Mouse (Mus musculus): ENCODE measurements at regions not wholly inside any gene's neighbourhood (a gene's known extent, or its start where the extent isn't known, plus 50 kb on each side); places are given as distances from the start of the nearest gene placed in this dataset.
A peak's percentile ranks its signal among the peaks of the same experiment; 100 is the strongest.

- intact Hi-C loops (cut with DNase I), result loop anchor here (1.0 to 10.0 kb wide), 3 partner anchors 105 to 371 kb away; no protein-coding TSS in a partner anchor
- peak overlapping the region; percentile 81 for H3K4me3 ChIP-seq
- peak; percentile 63 for DNase-seq
- TF ChIP-seq CTCF (IDR thresholded peaks at IDR 0.05), result peak; percentile 67
- peak overlapping the region; percentile 86 for H3K27ac ChIP-seq
Measured at GRCm38 (mm10) chr9:41579107-41580014, 417.9 kb upstream of the Ubash3b start.

DNA sequence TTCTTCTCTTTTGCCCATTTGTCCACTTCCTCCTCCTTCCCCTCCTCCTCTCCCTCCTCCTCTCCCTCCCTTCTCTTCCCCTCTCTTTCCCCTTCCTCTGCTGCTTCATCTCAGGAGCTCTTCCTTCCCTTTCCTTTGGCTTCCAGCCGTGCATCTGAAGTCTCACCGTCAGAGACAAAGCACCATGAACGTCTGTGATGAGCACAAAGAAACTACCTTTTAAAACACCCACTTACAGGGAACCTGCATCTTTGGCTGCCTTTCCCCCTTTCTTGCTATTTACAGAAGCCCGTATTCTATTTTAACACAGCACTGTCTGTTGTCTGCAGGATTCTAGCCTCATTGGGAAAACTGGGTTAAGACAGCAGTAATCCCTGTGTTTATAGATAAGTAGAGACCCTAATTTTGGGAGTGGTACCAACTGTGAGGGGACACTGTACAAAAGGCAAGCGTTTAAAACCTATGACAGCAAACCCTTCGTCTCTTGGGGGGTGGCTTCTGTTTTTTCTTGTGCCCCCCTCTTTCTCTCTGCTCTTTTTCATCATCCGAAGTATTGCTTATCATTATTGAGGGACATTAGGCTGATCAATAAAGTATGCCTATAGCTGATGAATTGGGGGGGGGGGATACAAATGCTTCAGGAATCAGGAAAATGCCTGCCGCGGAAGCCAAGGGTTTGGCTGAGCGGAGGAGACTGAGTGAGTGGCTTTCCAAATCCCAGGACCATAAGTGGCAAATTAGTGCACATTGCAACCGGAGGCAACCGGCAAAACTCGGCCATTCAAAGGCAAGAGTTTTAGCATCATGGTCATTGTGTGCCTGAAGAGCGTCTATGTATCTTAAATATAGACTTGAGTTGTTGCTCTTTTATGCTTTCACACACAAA is 417.0 kb upstream of the Ubash3b start:
- intact Hi-C loops (cut with DNase I), result loop anchor here (2.0 to 10.0 kb wide), 2 partner anchors 354 to 372 kb away; no protein-coding TSS in a partner anchor
- H3K27ac ChIP-seq, result 0 out of 2 replicates have a peak overlapping the region, but pooled peaks have one; percentile 16

DNA sequence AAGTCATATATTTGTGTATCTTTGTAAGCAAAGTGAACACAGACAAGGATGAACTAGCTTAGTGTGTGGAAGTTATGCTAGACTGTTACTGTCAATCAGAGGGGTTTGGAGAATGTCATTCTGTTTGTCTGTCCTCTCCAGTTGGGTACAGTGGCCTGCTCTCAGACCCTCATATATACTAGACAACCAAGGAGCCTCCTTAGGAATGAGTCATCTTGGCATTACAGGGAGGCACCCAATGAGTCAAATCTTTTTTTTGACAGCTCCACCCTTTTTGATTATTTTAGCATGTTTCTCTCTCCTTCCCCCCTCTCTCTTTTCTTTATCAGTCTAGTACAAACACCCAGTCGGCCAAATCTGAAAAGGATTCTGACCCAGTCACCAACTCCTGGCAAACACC is 416.3 kb upstream of the Ubash3b start:
- no peak for TF ChIP-seq CTCF (IDR thresholded peaks at IDR 0.05)
- Histone ChIP-seq H3K4me3 (no peak overlapping the region), H3K27ac (0 out of 2 replicates have a peak overlapping the region, but pooled peaks have one; percentile 16)
- DNase-seq, result no peak
- intact Hi-C loops (cut with DNase I), result loop anchor here (2.0 to 10.0 kb wide), 2 partner anchors 353 to 373 kb away; no protein-coding TSS in a partner anchor

More for the DNA sequence above, 417.0 kb upstream of the Ubash3b start:
- no peak for DNase-seq
- H3K4me3 ChIP-seq, result no peak overlapping the region
- no peak for TF ChIP-seq CTCF (IDR thresholded peaks at IDR 0.05)

- DNase-seq, result no peak
- no peak for TF ChIP-seq CTCF (IDR thresholded peaks at IDR 0.05)
- H3K4me3 ChIP-seq, result no peak overlapping the region
- intact Hi-C loops (cut with DNase I), result loop anchor here (10.0 kb wide), 1 partner anchor 351 kb away; no protein-coding TSS in a partner anchor
- H3K27ac ChIP-seq, result peak overlapping the region; percentile 20; the same call in 1 of the 2 replicates
Measured at GRCm38 (mm10) chr9:41575826-41576225, 414.3 kb upstream of the Ubash3b start.

DNA sequence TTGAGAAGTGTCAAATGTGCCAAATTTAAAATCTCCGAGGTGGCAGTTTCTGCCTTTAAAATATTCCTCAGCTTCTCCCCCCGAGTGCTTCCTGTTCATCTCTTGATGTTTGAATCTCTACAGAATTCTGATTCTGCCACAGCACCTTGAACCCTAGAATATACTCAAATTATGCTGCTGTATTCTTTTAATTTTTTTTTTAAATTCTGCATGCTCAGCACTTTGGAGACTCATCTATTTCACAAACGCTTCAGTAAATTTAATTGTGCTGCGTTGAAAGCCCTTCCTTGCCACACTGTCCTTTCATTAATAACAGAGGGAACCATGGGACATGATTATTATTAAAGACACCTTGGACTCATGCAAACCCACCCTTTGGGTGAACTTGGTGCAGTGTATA is 408.8 kb upstream of the Ubash3b start:
- intact Hi-C loops (cut with DNase I), result loop anchor here (10.0 kb wide), 1 partner anchor 345 kb away; no protein-coding TSS in a partner anchor
- DNase-seq, result no peak
- TF ChIP-seq CTCF (IDR thresholded peaks at IDR 0.05), result no peak
- Histone ChIP-seq H3K27ac (no peak overlapping the region), H3K4me3 (no peak overlapping the region)

- no peak overlapping the region for H3K27ac ChIP-seq
- TF ChIP-seq CTCF (IDR thresholded peaks at IDR 0.05), result no peak
- intact Hi-C loops (cut with DNase I), result no loop called here
- H3K4me3 ChIP-seq, result no peak overlapping the region
- no peak for DNase-seq
Measured at GRCm38 (mm10) chr9:41566496-41566895, 405.0 kb upstream of the Ubash3b start.

GRCm38 (mm10) chr9:41565784-41566183 is 404.3 kb upstream of the Ubash3b start:
- Histone ChIP-seq H3K27ac (no peak overlapping the region), H3K4me3 (no peak overlapping the region)
- TF ChIP-seq CTCF (IDR thresholded peaks at IDR 0.05), result no peak
- intact Hi-C loops (cut with DNase I), result no loop called here
- DNase-seq, result no peak

DNA sequence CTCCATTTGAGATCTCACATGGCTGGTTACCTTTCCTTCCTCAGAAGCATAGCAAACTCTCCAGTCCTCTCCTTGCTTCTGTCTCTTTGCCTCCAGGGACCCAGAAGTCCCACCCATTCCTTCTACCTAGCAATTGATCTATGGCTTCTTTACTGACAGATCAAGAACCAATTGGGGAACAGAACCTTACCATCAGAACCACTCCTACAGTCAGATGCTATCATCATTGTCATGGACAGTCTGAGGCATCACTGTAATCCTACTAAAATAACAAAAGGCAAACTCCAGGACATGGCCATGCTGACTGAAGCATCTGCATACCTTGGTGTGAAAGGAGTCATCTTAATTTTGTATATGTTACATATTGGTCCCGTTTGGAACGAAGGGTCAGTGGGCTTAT is 401.9 kb upstream of the Ubash3b start:
- DNase-seq, result no peak
- intact Hi-C loops (cut with DNase I), result no loop called here
- no peak for TF ChIP-seq CTCF (IDR thresholded peaks at IDR 0.05)
- no peak overlapping the region for H3K4me3 ChIP-seq
- no peak overlapping the region for H3K27ac ChIP-seq

GRCm38 (mm10) chr9:41558456-41558855 is 397.0 kb upstream of the Ubash3b start:
- TF ChIP-seq CTCF (IDR thresholded peaks at IDR 0.05), result no peak
- no peak for DNase-seq
- Histone ChIP-seq H3K4me3 (no peak overlapping the region), H3K27ac (no peak overlapping the region)
- intact Hi-C loops (cut with DNase I), result no loop called here

DNA sequence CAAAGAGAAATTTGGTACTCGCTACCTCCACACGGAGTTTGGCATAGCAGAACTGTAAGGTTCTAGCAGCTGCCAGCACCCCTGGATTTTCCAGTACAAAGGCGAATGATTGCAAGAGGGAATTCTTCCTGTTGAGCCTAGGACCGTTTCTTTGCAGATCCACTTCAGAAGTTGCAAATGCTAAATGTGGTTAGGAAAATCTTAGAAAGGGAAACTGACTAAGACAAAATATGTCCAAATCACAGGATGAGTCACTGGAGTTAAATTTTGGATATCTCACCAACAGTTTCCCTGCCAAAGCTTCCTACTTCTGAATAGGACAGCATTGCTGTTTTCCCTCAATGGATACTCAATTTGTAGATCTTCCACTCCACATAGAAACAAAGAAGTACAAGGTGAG is 395.4 kb upstream of the Ubash3b start:
- intact Hi-C loops (cut with DNase I), result no loop called here
- H3K27ac ChIP-seq, result 0 out of 2 replicates have a peak overlapping the region, but pooled peaks have one; percentile 43
- no peak for TF ChIP-seq CTCF (IDR thresholded peaks at IDR 0.05)
- DNase-seq, result no peak
- H3K4me3 ChIP-seq, result no peak overlapping the region

DNA sequence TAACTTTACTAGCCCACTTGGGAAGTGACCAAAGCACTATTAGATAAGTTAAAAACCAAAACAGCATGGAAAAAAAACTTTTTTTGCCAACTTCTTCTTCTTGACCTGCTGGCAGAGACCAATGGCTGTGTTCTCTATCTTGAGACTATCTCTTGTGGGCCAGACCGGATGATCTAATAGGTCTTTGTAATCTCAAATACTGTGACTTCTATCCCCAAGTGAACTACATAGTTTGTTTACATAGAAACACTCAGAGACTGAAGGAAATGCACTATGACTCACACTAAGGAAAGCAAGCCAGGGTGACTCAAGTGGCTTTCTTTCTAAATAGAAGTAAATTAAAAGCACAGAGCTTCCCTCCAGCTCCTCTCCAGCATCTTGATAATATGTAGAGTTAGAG is 384.3 kb upstream of the Ubash3b start:
- intact Hi-C loops (cut with DNase I), result no loop called here
- no peak for TF ChIP-seq CTCF (IDR thresholded peaks at IDR 0.05)
- DNase-seq, result no peak
- Histone ChIP-seq H3K4me3 (no peak overlapping the region), H3K27ac (peak overlapping the region; percentile 69)

DNA sequence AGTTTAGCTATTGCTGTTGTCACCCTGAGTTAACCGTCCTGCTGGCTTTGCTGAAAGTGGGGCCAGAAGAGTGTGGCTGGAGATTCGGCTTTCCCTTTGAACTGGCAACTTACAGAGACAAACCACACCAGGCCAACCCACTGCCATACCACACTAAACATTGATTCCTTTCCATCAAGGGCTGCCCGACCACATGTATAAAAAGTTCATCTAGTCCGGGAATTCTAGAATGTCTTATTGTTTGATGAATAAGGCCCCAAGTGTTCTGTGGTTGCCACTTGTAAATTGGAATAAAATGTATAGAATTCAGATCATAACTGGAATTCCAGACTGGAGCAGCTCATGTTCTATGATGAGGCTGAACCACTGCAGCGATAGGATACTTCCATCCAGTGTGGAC is 381.0 kb upstream of the Ubash3b start:
- TF ChIP-seq CTCF (IDR thresholded peaks at IDR 0.05), result no peak
- no peak for DNase-seq

More for the DNA sequence above, 381.0 kb upstream of the Ubash3b start:
- no peak overlapping the region for H3K4me3 ChIP-seq
- no peak overlapping the region for H3K27ac ChIP-seq
- intact Hi-C loops (cut with DNase I), result no loop called here
